Mouse (Mus musculus) intestine, embryonic 16.5 days (tissue): ENCODE measurements around the gene Arhgap25. TPM values are rescaled to one million over a fixed set of nuclear protein-coding genes. Genes with fewer than 3 reads are reported as not detected.

ENCODE experiments used
- ATAC-seq: fragments of 200-750 bp; cut with Nextera tagmentation; 2 replicates; pipeline ENCODE4 v1.8.0; 2017; ENCODE audit warnings: moderate TSS enrichment, moderate library complexity
- H3K27ac ChIP-seq: fragments of 300-500 bp; sonication (generic); 2 replicates; pipeline ENCODE4 v1.5.1; 2014; ENCODE audit warnings: mild to moderate bottlenecking, low read length
- H3K27me3 ChIP-seq: fragments of 300-500 bp; sonication (generic); replicated peaks from 2 replicates; pipeline ENCODE4 v1.6.1; 2014; ENCODE audit warnings: low read length, control low read depth, mixed read lengths; ENCODE audit not compliant: control insufficient read depth, insufficient read depth
- H3K36me3 ChIP-seq: fragments of 300-500 bp; sonication (generic); 2 replicates; pipeline ENCODE4 v1.6.1; 2014; ENCODE audit warnings: low read length, control low read depth; ENCODE audit not compliant: control insufficient read depth, insufficient read depth
- H3K4me1 ChIP-seq: fragments of 300-500 bp; sonication (generic); 2 replicates; pipeline ENCODE4 v1.6.1; 2014; ENCODE audit warnings: low read length, control low read depth, mixed read lengths; ENCODE audit not compliant: control insufficient read depth, insufficient read depth
- H3K4me2 ChIP-seq: fragments of 300-500 bp; sonication (generic); 2 replicates; pipeline ENCODE4 v1.6.1; 2014; ENCODE audit warnings: low read depth, low read length, control low read depth
- H3K4me3 ChIP-seq: fragments of 300-500 bp; sonication (generic); 2 replicates; pipeline ENCODE4 v1.5.1; 2014; ENCODE audit warnings: mild to moderate bottlenecking, low read length
- H3K9ac ChIP-seq: fragments of 300-500 bp; sonication (generic); 2 replicates; pipeline ENCODE4 v1.6.1; 2014; ENCODE audit warnings: low read depth, low read length
- H3K9me3 ChIP-seq: fragments of 300-500 bp; sonication (generic); 2 replicates; pipeline ENCODE4 v1.6.1; 2016; ENCODE audit warnings: low read length, control low read depth; ENCODE audit not compliant: control insufficient read depth
- WGBS: fragments of 180-500 bp; shearing (Covaris S2); extraction: QIAGEN DNeasy Blood & Tissue Kit; methylation state at CpG from one replicate; pipeline ENCODE4 v1.1.7; 2014; 5-methylcytosine and 5-hydroxymethylcytosine counted together
- polyA plus RNA-seq: library from polyadenylated mRNA; unstranded; fragments of >200 nt; fragmentation: Nextera tagmentation; extraction: Ambion mirVana; gene quantifications from 2 replicates; pipeline ENCODE4 v1.2.1, GENCODE M21; 2015

Gene Arhgap25
- polyA plus RNA-seq, 1 experiment from 2014 or later = 3.4 TPM

- H3K9ac ChIP-seq = no peak overlapping the region
- no peak overlapping the region for H3K27ac ChIP-seq
- H3K27me3 ChIP-seq = no peaks in the 10 kb centered on the region
- ATAC-seq = no peak
- no peak overlapping the region for H3K4me2 ChIP-seq
- H3K4me3 ChIP-seq = no peak overlapping the region
- H3K9me3 ChIP-seq = no peaks in the 10 kb centered on the region
- H3K36me3 ChIP-seq = no peaks in the 10 kb centered on the region
- 78% methylated on average over 11 of the region's 11 CpGs for WGBS
- H3K4me1 ChIP-seq = 0 out of 2 replicates have a peak, but pooled peaks cover 4% of the 10 kb centered on the region
Measured at GRCm38 (mm10) chr6:87443253-87443652, 89.8 kb downstream of the Arhgap25 start.

DNA sequence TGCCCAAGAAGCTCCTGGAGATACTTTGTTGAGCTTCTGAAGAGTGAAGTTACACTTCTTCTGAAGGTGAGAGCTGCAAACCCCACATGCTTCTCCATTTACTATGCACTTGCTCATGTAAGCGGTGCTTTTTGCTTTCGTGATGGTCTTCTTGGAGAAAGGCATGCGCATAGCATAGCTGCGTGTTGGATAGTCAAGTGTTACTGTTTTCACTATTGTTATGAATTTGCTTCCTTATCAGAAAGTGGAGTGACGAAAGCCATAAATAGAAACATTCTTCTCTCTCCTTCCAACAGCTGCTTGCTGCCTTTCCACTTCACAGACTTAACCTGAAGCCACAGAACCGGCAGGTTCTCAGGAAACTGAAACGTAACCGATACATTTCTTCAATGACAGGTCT is 96.3 kb downstream of the Arhgap25 start:
- no peak overlapping the region for H3K27ac ChIP-seq
- no peak overlapping the region for H3K4me3 ChIP-seq
- no peaks in the 10 kb centered on the region for H3K27me3 ChIP-seq
- no peaks in the 10 kb centered on the region for H3K36me3 ChIP-seq
- 81% methylated on average over 8 of the region's 8 CpGs for WGBS
- no peak overlapping the region for H3K4me2 ChIP-seq
- ATAC-seq = no peak
- no peak overlapping the region for H3K9ac ChIP-seq
- 0 out of 2 replicates have a peak, but pooled peaks cover 2% of the 10 kb centered on the region for H3K4me1 ChIP-seq
- no peaks in the 10 kb centered on the region for H3K9me3 ChIP-seq

DNA sequence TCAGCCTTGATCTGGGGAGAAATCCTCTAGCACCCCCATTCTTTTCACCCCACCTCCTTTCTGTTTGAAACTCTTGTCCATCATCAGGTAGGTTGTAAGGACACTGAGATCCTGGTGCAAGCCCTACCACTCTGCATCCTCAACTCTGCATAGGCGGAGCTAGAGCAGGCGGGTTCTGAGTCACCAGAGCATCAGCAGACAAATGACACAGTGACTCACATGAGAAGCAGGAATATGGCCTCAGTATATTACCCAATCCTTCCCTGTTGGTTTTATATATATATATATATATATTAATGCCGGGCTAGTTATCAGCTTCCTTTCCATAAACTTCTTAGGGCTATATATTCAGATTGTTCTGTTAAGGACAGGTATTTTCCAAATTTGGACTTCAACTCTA is 97.3 kb downstream of the Arhgap25 start:
- H3K36me3 ChIP-seq = no peaks in the 10 kb centered on the region
- no peak overlapping the region for H3K27ac ChIP-seq
- H3K27me3 ChIP-seq = no peaks in the 10 kb centered on the region
- no peaks in the 10 kb centered on the region for H3K9me3 ChIP-seq
- H3K4me3 ChIP-seq = no peak overlapping the region
- no peaks in the 10 kb centered on the region for H3K4me1 ChIP-seq
- no peak for ATAC-seq
- no peak overlapping the region for H3K4me2 ChIP-seq
- WGBS = 96% methylated on average over 3 of the region's 3 CpGs
- H3K9ac ChIP-seq = no peak overlapping the region

DNA sequence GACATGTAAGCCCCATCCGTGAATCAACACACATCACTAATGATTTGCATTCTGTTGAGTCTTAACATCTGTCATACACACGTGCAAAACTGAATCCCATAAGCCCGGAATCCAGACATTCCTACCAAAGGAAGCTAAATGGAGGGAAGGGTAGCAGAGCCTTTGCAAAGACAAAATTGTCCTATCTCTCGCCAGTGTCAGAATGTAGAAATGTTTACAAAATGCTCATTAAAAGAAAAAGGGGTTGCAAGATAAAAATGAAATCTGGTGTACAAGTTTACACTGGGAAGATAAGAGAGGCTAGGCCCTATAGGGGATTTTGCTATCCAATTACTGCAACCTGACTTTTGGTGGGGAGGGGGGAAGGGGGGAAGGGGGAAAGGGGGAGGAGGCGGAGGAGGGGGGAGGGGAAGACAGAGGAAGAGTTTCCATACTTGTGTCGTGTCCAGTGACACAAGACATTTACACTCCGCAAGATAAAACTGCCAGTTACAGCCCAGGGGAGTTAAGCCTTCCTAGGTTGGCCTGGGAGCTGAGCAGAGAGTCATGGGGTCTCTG is 104.5 kb downstream of the Arhgap25 start, which contains the start of gene Bmp10:
Bmp10 (plus strand) TSS at position 508 of the 558 bp plus-strand sequence.
- no peak within 1 kb of the TSS for H3K4me3 ChIP-seq
- no peaks in the 10 kb centered on the region for H3K9me3 ChIP-seq
- ATAC-seq = no peak
- 52% methylated on average over 7 of the region's 7 CpGs for WGBS
- no peak within 1 kb of the TSS for H3K27ac ChIP-seq
- H3K4me2 ChIP-seq = no peak within 1 kb of the TSS
- H3K4me1 ChIP-seq = no peaks in the 10 kb centered on the region
- H3K36me3 ChIP-seq = no peaks in the 10 kb centered on the region
- H3K9ac ChIP-seq = no peak within 1 kb of the TSS
- H3K27me3 ChIP-seq = no peaks in the 10 kb centered on the region

DNA sequence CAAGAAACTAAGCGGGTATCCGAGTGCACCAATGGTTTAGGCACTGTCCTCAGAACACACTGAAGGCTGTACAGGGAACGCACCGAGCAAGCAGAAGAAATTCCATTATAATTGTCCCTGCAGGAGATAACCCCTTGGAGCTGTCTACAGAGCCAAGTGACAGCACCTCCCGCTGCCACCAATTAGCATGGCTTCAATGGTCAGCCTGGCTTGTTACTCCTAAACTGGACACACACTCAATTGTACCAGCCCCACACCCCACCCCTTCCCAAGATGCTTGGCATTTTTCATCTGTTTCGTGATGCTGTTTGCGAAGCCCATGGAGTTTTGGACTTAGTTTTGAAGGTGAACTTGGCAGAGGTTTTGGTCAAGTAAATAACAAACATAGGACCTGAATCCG is 105.4 kb downstream of the Arhgap25 start:
- Histone ChIP-seq H3K9me3 (no peaks in the 10 kb centered on the region), H3K4me3 (no peak overlapping the region), H3K27ac (no peak overlapping the region), H3K4me1 (no peaks in the 10 kb centered on the region), H3K36me3 (no peaks in the 10 kb centered on the region), H3K27me3 (no peaks in the 10 kb centered on the region), H3K9ac (no peak overlapping the region), H3K4me2 (no peak overlapping the region)
- ATAC-seq = no peak
- 80% methylated on average over 8 of the region's 8 CpGs for WGBS

- Histone ChIP-seq H3K4me3 (no peak overlapping the region), H3K27ac (no peak overlapping the region), H3K27me3 (no peaks in the 10 kb centered on the region), H3K36me3 (no peaks in the 10 kb centered on the region), H3K4me2 (no peak overlapping the region), H3K4me1 (no peaks in the 10 kb centered on the region), H3K9me3 (no peaks in the 10 kb centered on the region), H3K9ac (no peak overlapping the region)
- 81% methylated on average over 5 of the region's 5 CpGs for WGBS
- no peak for ATAC-seq
Measured at GRCm38 (mm10) chr6:87426954-87427353, 106.1 kb downstream of the Arhgap25 start.

DNA sequence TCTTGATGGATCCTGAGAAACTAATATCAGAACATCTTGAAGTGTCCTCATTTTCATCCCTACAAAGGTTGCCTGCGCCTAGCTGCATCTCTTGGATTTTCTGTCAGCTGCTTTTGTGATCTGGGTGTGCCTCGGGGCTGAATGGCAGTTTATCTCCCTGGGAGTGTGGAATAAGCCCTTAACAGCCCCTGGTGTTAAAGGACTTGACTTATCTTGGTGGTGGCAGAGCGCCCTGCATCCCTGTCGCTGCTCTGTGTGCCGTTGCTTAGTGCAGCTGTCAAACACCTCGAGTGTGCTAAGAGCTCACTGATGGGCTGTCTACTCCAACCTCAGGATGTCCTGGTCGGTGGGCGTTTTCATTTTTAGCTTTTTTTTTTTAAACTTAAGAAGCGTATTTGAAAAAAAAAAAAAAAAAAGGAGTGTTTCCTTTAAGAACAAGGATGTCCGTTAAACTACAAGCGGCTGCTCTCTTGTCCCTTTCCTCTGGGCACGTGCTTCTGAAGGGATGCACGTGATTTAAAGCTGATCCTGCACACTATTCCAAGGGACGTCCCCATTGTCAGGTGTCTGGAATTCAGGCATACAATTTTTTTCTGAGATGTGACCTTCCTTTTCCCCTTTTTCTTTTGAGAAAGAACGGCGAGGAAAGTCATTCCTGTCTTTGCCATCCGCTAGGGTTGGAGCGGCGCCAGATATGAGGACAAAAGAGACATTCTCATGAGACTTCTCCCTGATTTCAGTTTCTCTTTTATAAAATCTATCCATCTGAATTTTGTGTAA is 108.8 kb downstream of the Arhgap25 start:
- H3K27ac ChIP-seq = no peak overlapping the region
- ATAC-seq = no peak
- H3K36me3 ChIP-seq = no peaks in the 10 kb centered on the region
- WGBS = 51% methylated on average over 19 of the region's 19 CpGs
- H3K4me1 ChIP-seq = no peaks in the 10 kb centered on the region
- no peak overlapping the region for H3K4me3 ChIP-seq
- no peak overlapping the region for H3K9ac ChIP-seq
- H3K27me3 ChIP-seq = no peaks in the 10 kb centered on the region
- H3K4me2 ChIP-seq = no peak overlapping the region
- H3K9me3 ChIP-seq = no peaks in the 10 kb centered on the region

- H3K4me2 ChIP-seq = no peak overlapping the region
- no peaks in the 10 kb centered on the region for H3K27me3 ChIP-seq
- H3K4me1 ChIP-seq = no peaks in the 10 kb centered on the region
- H3K9ac ChIP-seq = no peak overlapping the region
- no peaks in the 10 kb centered on the region for H3K9me3 ChIP-seq
- H3K4me3 ChIP-seq = no peak overlapping the region
- H3K27ac ChIP-seq = no peak overlapping the region
- WGBS = 68% methylated on average over 7 of the region's 7 CpGs
- H3K36me3 ChIP-seq = no peaks in the 10 kb centered on the region
- no peak for ATAC-seq
Measured at GRCm38 (mm10) chr6:87422304-87422703, 110.8 kb downstream of the Arhgap25 start.

GRCm38 (mm10) chr6:87412011-87412410 is 121.0 kb downstream of the Arhgap25 start:
- ATAC-seq = no peak
- H3K27ac ChIP-seq = no peak overlapping the region
- H3K9me3 ChIP-seq = no peaks in the 10 kb centered on the region
- H3K4me1 ChIP-seq = no peaks in the 10 kb centered on the region
- no peak overlapping the region for H3K4me2 ChIP-seq
- WGBS = 33% methylated on average over 3 of the region's 3 CpGs
- no peaks in the 10 kb centered on the region for H3K27me3 ChIP-seq
- no peaks in the 10 kb centered on the region for H3K36me3 ChIP-seq
- no peak overlapping the region for H3K4me3 ChIP-seq
- H3K9ac ChIP-seq = no peak overlapping the region
